Mouse (Mus musculus) lung, embryonic 14.5 days (tissue): ENCODE results near the gene Prdm2. TPM values are rescaled to one million over a fixed set of nuclear protein-coding genes. Genes with fewer than 3 reads are reported as not detected.

ENCODE experiments used
- ATAC-seq: fragments of 200-750 bp; cut with Nextera tagmentation; 2 replicates; pipeline ENCODE4 v1.8.0; 2017; ENCODE audit warnings: mild to moderate bottlenecking, moderate TSS enrichment, moderate library complexity; ENCODE audit not compliant: insufficient read depth
- DNase-seq: peaks from one replicate; pipeline ENCODE4 v3.0.0-alpha.2; 2015
- H3K27ac ChIP-seq: fragments of 300-500 bp; sonication (generic); 2 replicates; pipeline ENCODE4 v1.5.1; 2014; ENCODE audit warnings: low read depth, mild to moderate bottlenecking, moderate library complexity
- H3K27me3 ChIP-seq: fragments of 300-500 bp; sonication (generic); 2 replicates; pipeline ENCODE4 v1.6.1; 2014; ENCODE audit warnings: low read length, control low read depth; ENCODE audit not compliant: insufficient read depth
- H3K36me3 ChIP-seq: fragments of 300-500 bp; sonication (generic); 2 replicates; pipeline ENCODE4 v1.6.1; 2014; ENCODE audit warnings: control low read depth; ENCODE audit not compliant: insufficient read depth
- H3K4me1 ChIP-seq: fragments of 300-500 bp; sonication (generic); 2 replicates; pipeline ENCODE4 v1.6.1; 2014; ENCODE audit warnings: antibody characterized with exemption, control low read depth; ENCODE audit not compliant: insufficient read depth
- H3K4me2 ChIP-seq: fragments of 300-500 bp; sonication (generic); 2 replicates; pipeline ENCODE4 v1.6.1; 2014; ENCODE audit warnings: mild to moderate bottlenecking
- H3K4me3 ChIP-seq: fragments of 300-500 bp; sonication (generic); 2 replicates; pipeline ENCODE4 v1.5.1; 2014; ENCODE audit warnings: low read depth, low read length
- H3K9ac ChIP-seq: fragments of 300-500 bp; sonication (generic); 2 replicates; pipeline ENCODE4 v1.6.1; 2014
- H3K9me3 ChIP-seq: fragments of 300-500 bp; sonication (generic); 2 replicates; pipeline ENCODE4 v1.6.1; 2016; ENCODE audit warnings: low read depth, low read length, control low read depth
- CTCF ChIP-seq: IDR thresholded peaks from 2 replicates; pipeline ENCODE4 v1.5.1; 2016; ENCODE audit warnings: antibody characterized with exemption, low read depth
- WGBS: fragments of 180-500 bp; shearing (Covaris S2); extraction: QIAGEN DNeasy Blood & Tissue Kit; methylation state at CpG from one replicate; pipeline ENCODE4 v1.1.7; 2014; 5-methylcytosine and 5-hydroxymethylcytosine counted together
- polyA plus RNA-seq: library from polyadenylated mRNA; unstranded; fragments of >200 nt; fragmentation: Nextera tagmentation; extraction: Ambion mirVana; gene quantifications from 2 replicates; pipeline ENCODE4 v1.2.1, GENCODE M21; 2014

The Prdm2 gene
- polyA plus RNA-seq, 1 experiment from 2014 or later: 12.0 TPM

GRCm38 (mm10) chr4:143140940-143141339 lies 71.9 kb downstream of the Prdm2 start:
- ATAC-seq: no peak
- no peak for TF ChIP-seq CTCF
- Histone ChIP-seq H3K27me3 (no peaks in the 10 kb centered on the region), H3K9me3 (no peaks in the 10 kb centered on the region), H3K36me3 (peaks cover 32% of the 10 kb centered on the region), H3K4me2 (no peak overlapping the region), H3K4me3 (no peak overlapping the region), H3K9ac (no peak overlapping the region), H3K4me1 (no peaks in the 10 kb centered on the region), H3K27ac (no peak overlapping the region)
- DNase-seq: no peak
- WGBS: 85% methylated on average over 3 of the region's 3 CpGs

GRCm38 (mm10) chr4:143132433-143132832 lies 80.4 kb downstream of the Prdm2 start:
- Histone ChIP-seq H3K4me2 (no peak overlapping the region), H3K4me3 (no peak overlapping the region), H3K27me3 (no peaks in the 10 kb centered on the region), H3K36me3 (peaks cover 81% of the 10 kb centered on the region), H3K9me3 (no peaks in the 10 kb centered on the region), H3K27ac (no peak overlapping the region), H3K9ac (no peak overlapping the region), H3K4me1 (no peaks in the 10 kb centered on the region)
- WGBS: 87% methylated on average over 7 of the region's 7 CpGs
- no peak for ATAC-seq
- no peak for DNase-seq
- TF ChIP-seq CTCF: no peak

- TF ChIP-seq CTCF: no peak
- Histone ChIP-seq H3K4me2 (no peak overlapping the region), H3K27me3 (no peaks in the 10 kb centered on the region), H3K9me3 (no peaks in the 10 kb centered on the region), H3K4me1 (no peaks in the 10 kb centered on the region), H3K9ac (no peak overlapping the region), H3K27ac (no peak overlapping the region), H3K4me3 (no peak overlapping the region), H3K36me3 (peaks cover 78% of the 10 kb centered on the region)
- DNase-seq: no peak
- WGBS: 89% methylated on average over 5 of the region's 5 CpGs
- no peak for ATAC-seq
Measured at GRCm38 (mm10) chr4:143130441-143130840, 82.4 kb downstream of the Prdm2 start.

GRCm38 (mm10) chr4:143129261-143129760 lies 83.5 kb downstream of the Prdm2 start:
- no peak for TF ChIP-seq CTCF
- Histone ChIP-seq H3K9ac (no peak overlapping the region), H3K4me2 (no peak overlapping the region), H3K4me3 (no peak overlapping the region), H3K36me3 (peaks cover 67% of the 10 kb centered on the region), H3K9me3 (no peaks in the 10 kb centered on the region), H3K4me1 (no peaks in the 10 kb centered on the region), H3K27ac (no peak overlapping the region), H3K27me3 (no peaks in the 10 kb centered on the region)
- WGBS: 82% methylated on average over 4 of the region's 4 CpGs
- ATAC-seq: no peak
- DNase-seq: no peak

GRCm38 (mm10) chr4:143127171-143127570 lies 85.6 kb downstream of the Prdm2 start:
- Histone ChIP-seq H3K4me2 (no peak overlapping the region), H3K9me3 (no peaks in the 10 kb centered on the region), H3K27ac (no peak overlapping the region), H3K4me1 (no peaks in the 10 kb centered on the region), H3K36me3 (peaks cover 54% of the 10 kb centered on the region), H3K4me3 (no peak overlapping the region), H3K27me3 (no peaks in the 10 kb centered on the region), H3K9ac (no peak overlapping the region)
- no peak for TF ChIP-seq CTCF
- ATAC-seq (no peak), DNase-seq (no peak)
- WGBS: 73% methylated on average over 5 of the region's 5 CpGs

GRCm38 (mm10) chr4:143126476-143126875 lies 86.3 kb downstream of the Prdm2 start:
- Histone ChIP-seq H3K27ac (no peak overlapping the region), H3K36me3 (peaks cover 47% of the 10 kb centered on the region), H3K4me1 (no peaks in the 10 kb centered on the region), H3K9ac (no peak overlapping the region), H3K9me3 (no peaks in the 10 kb centered on the region), H3K27me3 (no peaks in the 10 kb centered on the region), H3K4me3 (no peak overlapping the region), H3K4me2 (no peak overlapping the region)
- WGBS: 92% methylated on average over 14 of the region's 14 CpGs
- DNase-seq (no peak), ATAC-seq (no peak)
- no peak for TF ChIP-seq CTCF

GRCm38 (mm10) chr4:143125290-143125689 lies 87.5 kb downstream of the Prdm2 start:
- 81% methylated on average over 6 of the region's 6 CpGs for WGBS

GRCm38 (mm10) chr4:143123043-143123442 lies 89.8 kb downstream of the Prdm2 start:
- no peaks in the 10 kb centered on the region for H3K4me1 ChIP-seq
- H3K4me3 ChIP-seq: no peak overlapping the region
- no peak overlapping the region for H3K4me2 ChIP-seq
- H3K36me3 ChIP-seq: peaks cover 22% of the 10 kb centered on the region; the same call in 1 of the 2 replicates
- no peak for DNase-seq
- no peak for TF ChIP-seq CTCF
- no peak for ATAC-seq
- no peaks in the 10 kb centered on the region for H3K27me3 ChIP-seq
- no peak overlapping the region for H3K27ac ChIP-seq
- no peak overlapping the region for H3K9ac ChIP-seq
- 48% methylated on average over 10 of the region's 10 CpGs for WGBS
- no peaks in the 10 kb centered on the region for H3K9me3 ChIP-seq

More at GRCm38 (mm10) chr4:143125290-143125689, 87.5 kb downstream of the Prdm2 start:
- Histone ChIP-seq H3K27me3 (no peaks in the 10 kb centered on the region), H3K27ac (no peak overlapping the region), H3K9ac (no peak overlapping the region), H3K4me2 (no peak overlapping the region), H3K4me3 (no peak overlapping the region), H3K36me3 (peaks cover 36% of the 10 kb centered on the region), H3K9me3 (no peaks in the 10 kb centered on the region), H3K4me1 (no peaks in the 10 kb centered on the region)
- ATAC-seq (no peak), DNase-seq (no peak)
- no peak for TF ChIP-seq CTCF
